Mouse (Mus musculus) ES-E14 (cell line): ENCODE data around the gene Mcm7.

Source experiments
- CHD2 ChIP-seq: IDR thresholded peaks from 2 replicates; pipeline ENCODE4 v1.6.1; 2014; ENCODE audit warnings: mild to moderate bottlenecking, low read depth, low read length, inconsistent platforms
- HCFC1 ChIP-seq: IDR thresholded peaks from 2 replicates; pipeline ENCODE4 v1.6.1; 2012; ENCODE audit warnings: low read length, inconsistent platforms, borderline replicate concordance; ENCODE audit not compliant: insufficient read depth
- MAFK ChIP-seq: IDR thresholded peaks from 2 replicates; pipeline ENCODE4 v1.6.1; 2014; ENCODE audit warnings: mild to moderate bottlenecking, low read depth, low read length, inconsistent platforms; ENCODE audit not compliant: insufficient read depth

DNA sequence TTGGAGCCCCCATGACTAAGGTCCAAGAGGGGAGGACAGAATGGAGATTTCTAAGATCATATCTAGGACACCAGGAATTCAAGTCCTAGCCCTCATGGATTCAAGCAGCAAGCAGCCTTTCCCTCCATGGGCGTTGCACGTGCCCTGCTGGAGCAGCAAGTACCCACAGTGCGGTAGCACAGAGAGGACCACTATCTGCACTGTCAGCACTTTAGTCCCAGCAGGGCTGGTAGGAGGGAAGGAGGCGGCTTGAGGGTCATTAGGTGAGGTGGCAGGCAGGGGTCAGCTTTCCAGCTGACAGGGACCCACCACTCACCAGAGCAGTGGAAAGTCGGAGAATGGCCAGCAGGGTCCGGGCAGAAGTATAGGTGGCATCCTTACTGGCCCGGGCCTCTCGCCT is 6.6 kb downstream of the Mcm7 start:
- TF ChIP-seq CHD2 (no peak), MAFK (peak; percentile 95), HCFC1 (no peak)
